Mouse (Mus musculus) limb, embryonic 12.5 days (tissue): ENCODE measurements around the gene Stt3a. TPM values are rescaled to one million over a fixed set of nuclear protein-coding genes. Genes with fewer than 3 reads are reported as not detected.

Experiments
- ATAC-seq: fragments of 200-750 bp; cut with Nextera tagmentation; 2 replicates; pipeline ENCODE4 v1.8.0; 2017; ENCODE audit warnings: low read depth, moderate TSS enrichment; ENCODE audit not compliant: insufficient number of reproducible peaks, insufficient read depth, low FRiP score, low TSS enrichment
- H3K27ac ChIP-seq: fragments of 300-500 bp; sonication (generic); 2 replicates; pipeline ENCODE4 v1.5.1; 2016; ENCODE audit warnings: mild to moderate bottlenecking, moderate library complexity
- H3K27me3 ChIP-seq: fragments of 300-500 bp; sonication (generic); 2 replicates; pipeline ENCODE4 v1.6.1; 2016; ENCODE audit warnings: mild to moderate bottlenecking, moderate library complexity
- H3K36me3 ChIP-seq: fragments of 300-500 bp; sonication (generic); 2 replicates; pipeline ENCODE4 v1.6.1; 2016; ENCODE audit warnings: mild to moderate bottlenecking, moderate library complexity
- H3K4me1 ChIP-seq: fragments of 300-500 bp; sonication (generic); replicated peaks from 2 replicates; pipeline ENCODE4 v1.6.1; 2016
- H3K4me2 ChIP-seq: fragments of 300-500 bp; sonication (generic); 2 replicates; pipeline ENCODE4 v1.6.1; 2016; ENCODE audit warnings: mild to moderate bottlenecking, moderate library complexity
- H3K4me3 ChIP-seq: fragments of 300-500 bp; sonication (generic); replicated peaks from 2 replicates; pipeline ENCODE4 v1.5.1; 2016; ENCODE audit warnings: mild to moderate bottlenecking
- H3K9ac ChIP-seq: fragments of 300-500 bp; sonication (generic); replicated peaks from 2 replicates; pipeline ENCODE4 v1.6.1; 2016; ENCODE audit warnings: mild to moderate bottlenecking, moderate library complexity
- H3K9me3 ChIP-seq: fragments of 300-500 bp; sonication (generic); 2 replicates; pipeline ENCODE4 v1.6.1; 2016; ENCODE audit warnings: mild to moderate bottlenecking, moderate library complexity
- WGBS: fragments of 180-500 bp; shearing (Covaris S2); methylation state at CpG from one replicate; pipeline ENCODE4 v1.1.7; 2016; 5-methylcytosine and 5-hydroxymethylcytosine counted together
- polyA plus RNA-seq: library from polyadenylated mRNA; unstranded; fragments of >200 nt; fragmentation: Nextera tagmentation; extraction: Ambion mirVana; gene quantifications from 2 replicates; pipeline ENCODE4 v1.2.1, GENCODE M21; 2016

Gene Stt3a
- polyA plus RNA-seq, 1 experiment from 2014 or later: 243 TPM

DNA sequence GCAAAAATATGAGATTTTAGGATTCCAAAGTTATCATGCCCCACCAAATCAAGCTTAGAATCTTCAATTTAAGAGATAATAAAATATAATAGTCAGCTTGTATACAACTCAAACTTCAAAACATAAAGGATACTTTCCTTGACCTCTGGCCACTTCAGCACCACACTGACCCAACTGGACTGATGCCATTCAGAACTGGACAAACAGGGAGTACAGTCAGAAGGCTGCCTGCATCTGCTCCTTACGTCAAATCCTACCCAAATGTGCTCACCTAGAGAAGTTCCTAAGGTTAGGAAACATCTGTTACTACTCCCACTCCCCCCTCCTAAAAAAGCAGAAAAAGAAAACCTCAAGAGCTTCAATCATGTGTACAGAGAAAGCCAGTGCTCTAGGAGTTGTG, 28.1 kb upstream of the Stt3a start:
- Histone ChIP-seq H3K4me2 (peak overlapping the region; percentile 79; the same call in 1 of the 2 replicates), H3K9me3 (no peaks in the 10 kb centered on the region), H3K27ac (no peak overlapping the region), H3K4me1 (peaks cover 11% of the 10 kb centered on the region), H3K36me3 (peaks cover 21% of the 10 kb centered on the region), H3K4me3 (no peak overlapping the region), H3K27me3 (no peaks in the 10 kb centered on the region), H3K9ac (no peak overlapping the region)
- no peak for ATAC-seq
- WGBS: 69% methylated on average over 1 of the region's 1 CpGs

DNA sequence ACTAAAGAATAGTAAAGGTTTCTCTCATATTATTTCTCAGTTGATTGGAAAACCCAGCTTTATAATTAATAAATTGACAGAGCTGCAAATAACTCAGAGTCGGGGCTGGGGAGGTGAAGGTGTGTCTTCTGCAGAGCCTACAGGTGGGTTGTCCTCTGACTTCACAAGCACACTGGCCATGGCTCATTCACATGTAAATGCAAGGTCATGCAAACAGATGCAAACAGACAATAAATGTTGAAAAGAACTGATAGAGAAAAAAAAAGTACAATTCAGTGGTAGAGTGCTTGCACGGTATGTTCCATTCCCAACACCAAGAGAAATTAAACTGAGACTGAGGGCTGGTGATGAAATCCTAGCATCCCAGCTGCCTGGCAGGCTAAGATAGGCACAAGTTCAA, 27.0 kb upstream of the Stt3a start:
- Histone ChIP-seq H3K9ac (no peak overlapping the region), H3K27ac (no peak overlapping the region), H3K4me1 (peaks cover 11% of the 10 kb centered on the region), H3K4me2 (no peak overlapping the region), H3K4me3 (no peak overlapping the region), H3K36me3 (peaks cover 32% of the 10 kb centered on the region), H3K9me3 (no peaks in the 10 kb centered on the region), H3K27me3 (no peaks in the 10 kb centered on the region)
- ATAC-seq: no peak
- 80% methylated on average over 2 of the region's 2 CpGs for WGBS

DNA sequence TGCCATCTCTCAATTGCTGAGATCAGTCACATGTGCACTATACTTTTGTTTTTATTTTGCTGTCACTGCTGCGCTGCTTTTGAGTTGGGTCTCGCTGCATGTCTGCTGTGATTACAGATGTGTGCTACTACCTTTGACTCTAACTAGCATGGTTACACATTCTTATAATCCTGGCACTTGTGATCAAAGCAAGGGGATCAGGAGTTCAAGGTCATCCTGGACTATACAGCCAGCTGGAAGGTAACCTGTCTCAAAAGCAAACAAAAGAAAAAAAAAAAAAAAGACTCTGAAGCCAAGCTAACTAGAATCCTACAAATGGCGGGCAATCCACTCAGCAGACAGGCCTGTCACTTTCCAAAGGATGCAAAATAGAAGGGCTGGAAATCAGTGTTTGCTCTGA, 24.7 kb upstream of the Stt3a start:
- H3K9me3 ChIP-seq: no peaks in the 10 kb centered on the region
- no peaks in the 10 kb centered on the region for H3K27me3 ChIP-seq
- peaks cover 11% of the 10 kb centered on the region for H3K4me1 ChIP-seq
- no peak overlapping the region for H3K9ac ChIP-seq
- 95% methylated on average over 3 of the region's 3 CpGs for WGBS
- H3K27ac ChIP-seq: no peak overlapping the region
- peaks cover 55% of the 10 kb centered on the region for H3K36me3 ChIP-seq
- no peak overlapping the region for H3K4me3 ChIP-seq
- no peak overlapping the region for H3K4me2 ChIP-seq
- ATAC-seq: no peak

DNA sequence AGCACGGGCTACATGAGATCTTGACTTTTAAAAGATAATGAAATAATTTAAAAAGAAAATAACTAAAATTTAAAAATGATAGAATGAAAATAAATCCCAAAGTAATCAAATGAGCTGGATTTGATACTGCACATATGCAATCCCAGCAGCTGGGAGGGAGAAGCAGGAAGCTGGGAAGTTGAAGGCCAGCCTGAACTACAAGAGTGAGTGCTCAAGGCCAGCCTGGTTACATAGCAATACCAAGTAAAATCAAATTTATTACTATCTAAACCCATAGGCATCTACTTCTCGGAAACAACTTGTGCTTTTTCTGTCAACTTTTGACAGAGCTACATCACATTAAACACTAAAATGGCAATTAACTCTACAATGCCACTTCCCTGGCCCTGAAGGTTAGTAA, 16.4 kb upstream of the Stt3a start:
- Histone ChIP-seq H3K27ac (no peak overlapping the region), H3K4me3 (no peak overlapping the region), H3K9ac (no peak overlapping the region), H3K9me3 (no peaks in the 10 kb centered on the region), H3K4me2 (no peak overlapping the region), H3K36me3 (peaks cover 94% of the 10 kb centered on the region), H3K4me1 (no peaks in the 10 kb centered on the region), H3K27me3 (no peaks in the 10 kb centered on the region)
- no peak for ATAC-seq
- WGBS: 88% methylated on average over 2 of the region's 2 CpGs

DNA sequence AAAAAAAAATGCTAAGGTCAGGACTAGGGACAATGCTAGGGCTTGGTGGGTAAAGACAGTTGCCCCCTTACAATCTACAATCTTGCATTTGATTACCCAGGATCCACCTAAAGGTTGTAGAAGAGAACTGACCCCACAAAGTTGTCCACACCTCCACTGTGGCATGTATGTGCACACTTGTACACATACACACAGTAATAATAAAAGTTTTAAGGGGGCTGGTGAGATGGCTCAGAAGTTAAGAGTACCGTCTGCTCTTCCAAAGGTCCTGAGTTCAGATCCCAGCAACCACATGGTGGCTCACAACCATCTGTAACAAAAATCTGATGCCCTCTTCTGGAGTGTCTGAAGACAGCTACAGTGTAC, 1.6 kb upstream of the Stt3a start:
- Histone ChIP-seq H3K9me3 (no peaks in the 10 kb centered on the region), H3K27me3 (no peaks in the 10 kb centered on the region), H3K9ac (no peak overlapping the region), H3K4me1 (peaks cover 13% of the 10 kb centered on the region; the same call in 1 of the 2 replicates), H3K4me2 (peak overlapping the region; percentile 69), H3K27ac (no peak overlapping the region), H3K36me3 (peaks cover 11% of the 10 kb centered on the region; the same call in 1 of the 2 replicates), H3K4me3 (no peak overlapping the region)
- ATAC-seq: no peak
- 88% methylated on average over 1 of the region's 1 CpGs for WGBS

DNA sequence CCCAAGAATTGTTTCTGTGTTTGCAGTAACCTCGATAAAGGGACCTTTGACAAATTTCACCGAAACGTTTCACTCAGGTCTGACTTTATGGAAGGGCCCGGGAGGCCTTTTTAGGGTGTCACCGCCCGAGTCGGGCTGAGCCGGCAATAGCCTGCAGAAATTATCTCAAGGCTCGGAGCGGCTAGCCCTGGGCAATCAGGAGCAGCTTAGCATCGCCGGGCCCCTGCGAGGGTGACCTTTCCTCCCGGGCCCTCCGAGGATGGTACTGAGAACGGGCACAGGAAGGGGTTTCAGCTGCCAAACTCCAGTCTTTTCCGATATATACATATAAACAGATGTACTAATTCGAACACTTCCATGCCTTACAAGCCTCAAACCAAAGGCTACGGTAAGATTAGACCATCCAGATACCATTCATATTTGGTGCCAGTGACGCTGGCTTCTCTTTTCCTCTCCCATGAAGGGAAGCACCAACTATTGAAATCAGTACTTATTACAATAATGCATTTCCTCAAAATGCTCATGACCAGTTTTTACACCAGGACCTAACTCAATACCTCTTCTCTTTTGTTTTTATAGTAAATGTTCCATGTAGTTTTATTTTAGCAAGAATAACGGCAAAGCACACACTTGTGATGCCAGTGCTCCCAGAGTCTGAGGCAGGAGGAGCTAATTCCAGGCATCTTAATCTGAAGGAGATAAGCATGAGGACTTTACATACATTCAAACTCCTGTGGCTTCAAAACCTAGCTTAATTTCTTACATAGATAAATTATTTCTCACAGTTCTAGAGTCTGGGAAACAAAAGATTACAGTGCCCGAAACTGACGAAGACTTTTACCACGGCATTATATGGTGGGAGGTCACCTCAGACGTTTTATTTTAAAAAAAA, 923 bp upstream of the Stt3a start:
- WGBS: 14% methylated on average over 25 of the region's 25 CpGs
- Histone ChIP-seq H3K27ac (peak overlapping the region; percentile 92), H3K9me3 (no peaks in the 10 kb centered on the region), H3K9ac (peak overlapping the region; percentile 81), H3K4me2 (peak overlapping the region; percentile 69), H3K36me3 (peaks cover 16% of the 10 kb centered on the region), H3K4me1 (peaks cover 13% of the 10 kb centered on the region; the same call in 1 of the 2 replicates), H3K4me3 (peak overlapping the region; percentile 93), H3K27me3 (no peaks in the 10 kb centered on the region)
- ATAC-seq: peak; percentile 12; the same call in 1 of the 2 replicates

DNA sequence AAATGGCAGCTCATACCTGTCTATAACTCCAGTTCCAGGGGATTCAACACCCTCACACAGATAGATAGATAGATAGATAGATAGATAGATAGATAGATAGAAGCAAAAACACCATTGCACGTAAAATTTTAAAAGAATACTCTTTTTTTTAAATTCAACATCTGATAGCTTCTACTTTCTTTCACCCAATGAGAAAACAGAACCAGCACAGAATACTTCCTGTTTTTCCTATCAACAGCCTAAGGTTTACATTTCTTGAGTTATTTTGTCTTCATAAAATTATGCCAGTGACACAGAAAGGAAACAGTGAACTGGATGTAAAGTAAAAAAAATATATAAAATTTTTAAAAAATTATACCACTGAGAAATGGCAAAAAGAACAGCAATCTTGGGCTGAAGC, 3.1 kb downstream of the Stt3a start:
- H3K9ac ChIP-seq: no peak overlapping the region
- H3K4me3 ChIP-seq: no peak overlapping the region
- peaks cover 13% of the 10 kb centered on the region; the same call in 1 of the 2 replicates for H3K4me1 ChIP-seq
- no peak overlapping the region for H3K4me2 ChIP-seq
- H3K27ac ChIP-seq: no peak overlapping the region
- 88% methylated on average over 1 of the region's 1 CpGs for WGBS
- no peaks in the 10 kb centered on the region for H3K9me3 ChIP-seq
- peaks cover 44% of the 10 kb centered on the region for H3K36me3 ChIP-seq
- no peaks in the 10 kb centered on the region for H3K27me3 ChIP-seq
- no peak for ATAC-seq

DNA sequence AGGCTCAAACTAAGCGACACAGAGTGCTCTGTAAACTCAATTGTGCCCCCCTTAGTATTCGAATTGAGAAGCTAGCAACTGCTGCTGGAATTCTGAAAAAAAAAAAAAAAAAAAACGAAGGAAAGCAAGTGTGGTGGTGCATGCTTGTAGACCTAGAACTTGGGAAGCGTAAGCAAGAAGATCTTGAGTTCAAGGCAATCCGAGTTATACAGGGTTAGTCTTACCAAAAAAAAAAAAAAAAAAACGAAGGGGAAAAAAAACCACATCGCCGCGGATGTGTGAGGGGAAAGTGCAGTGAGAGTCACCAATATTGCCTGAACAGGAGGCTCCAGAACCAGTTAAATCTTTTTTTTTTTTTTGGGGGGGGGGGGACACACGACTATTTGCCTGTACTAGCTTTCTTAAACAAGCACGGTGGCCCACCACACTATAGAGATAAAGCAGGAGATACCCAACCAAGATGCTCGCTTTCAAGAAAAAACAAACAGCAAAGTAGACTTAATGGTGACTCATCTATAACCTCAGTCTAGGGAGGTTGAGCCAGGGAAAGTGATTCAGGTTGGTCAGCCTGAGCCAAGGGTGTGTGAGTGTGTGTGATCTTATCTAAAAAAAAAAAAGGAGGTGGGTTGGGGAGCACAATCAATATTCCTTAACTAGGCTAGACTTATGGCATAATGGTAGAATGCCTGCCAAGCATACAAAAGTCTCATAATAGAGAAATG, 40.3 kb downstream of the Stt3a start, which contains the start of gene Chek1:
Gene Chek1 (minus strand): TSS at position 32 of the 722 bp plus-strand sequence.
- peaks cover 43% of the 10 kb centered on the region for H3K36me3 ChIP-seq
- 8% methylated on average over 11 of the region's 12 CpGs for WGBS
- H3K27ac ChIP-seq: peak within 1 kb of the TSS; percentile 97
- H3K4me1 ChIP-seq: peaks cover 9% of the 10 kb centered on the region
- H3K4me3 ChIP-seq: peak within 1 kb of the TSS; percentile 69
- H3K9me3 ChIP-seq: no peaks in the 10 kb centered on the region
- H3K4me2 ChIP-seq: peak within 1 kb of the TSS; percentile 81
- H3K9ac ChIP-seq: peak within 1 kb of the TSS; percentile 70
- ATAC-seq: no peak
- H3K27me3 ChIP-seq: no peaks in the 10 kb centered on the region

DNA sequence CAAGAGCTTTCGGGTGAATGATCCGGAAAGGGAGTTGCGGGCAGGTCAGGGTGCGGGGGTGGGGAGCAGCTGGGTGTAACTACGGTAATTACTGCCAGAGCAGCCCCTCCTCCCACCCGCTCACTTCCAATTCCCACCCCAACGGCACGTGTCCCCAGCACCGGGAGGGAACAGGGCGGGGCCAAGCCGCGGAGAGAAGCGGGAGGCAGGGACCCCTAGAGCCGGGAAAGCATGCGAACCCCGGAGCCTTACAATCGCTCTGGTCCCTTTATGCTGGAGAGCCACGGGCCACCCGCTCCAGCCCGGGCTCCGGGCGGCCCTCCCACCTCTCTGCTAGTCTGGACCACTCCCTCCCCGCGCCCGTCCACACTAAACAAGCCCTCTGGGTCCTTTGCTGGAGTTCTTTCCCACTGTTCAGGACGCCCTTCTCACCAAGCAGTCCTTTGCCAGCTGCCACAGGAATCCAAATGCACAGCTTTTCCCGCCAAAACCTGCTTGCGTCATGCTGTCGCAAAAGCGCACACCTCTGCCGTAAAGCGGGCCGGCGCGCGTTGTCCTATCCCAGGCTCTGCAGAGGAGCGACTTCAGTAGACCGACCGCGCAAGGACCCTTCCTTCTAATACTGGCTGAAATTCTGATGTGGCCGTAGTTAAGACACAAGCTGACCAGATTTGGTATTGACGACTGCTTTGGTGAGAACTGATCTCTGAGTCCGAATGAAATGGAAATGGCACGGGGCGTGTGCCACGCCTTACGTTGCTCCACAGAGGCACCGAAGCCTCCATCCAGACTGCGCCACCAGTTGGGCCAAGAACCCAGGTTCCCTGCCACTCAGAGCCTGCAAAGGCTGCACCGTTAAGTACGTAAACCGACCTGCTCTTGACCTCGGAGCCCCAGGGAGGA, 41.1 kb downstream of the Stt3a start:
- H3K9ac ChIP-seq: peak overlapping the region; percentile 70
- H3K27ac ChIP-seq: peak overlapping the region; percentile 97
- peaks cover 45% of the 10 kb centered on the region for H3K36me3 ChIP-seq
- WGBS: under 1% methylated on average over 53 of the region's 53 CpGs
- H3K9me3 ChIP-seq: no peaks in the 10 kb centered on the region
- H3K27me3 ChIP-seq: no peaks in the 10 kb centered on the region
- ATAC-seq: peak; percentile 95
- H3K4me3 ChIP-seq: peak overlapping the region; percentile 69
- peaks cover 9% of the 10 kb centered on the region for H3K4me1 ChIP-seq
- H3K4me2 ChIP-seq: peak overlapping the region; percentile 81

DNA sequence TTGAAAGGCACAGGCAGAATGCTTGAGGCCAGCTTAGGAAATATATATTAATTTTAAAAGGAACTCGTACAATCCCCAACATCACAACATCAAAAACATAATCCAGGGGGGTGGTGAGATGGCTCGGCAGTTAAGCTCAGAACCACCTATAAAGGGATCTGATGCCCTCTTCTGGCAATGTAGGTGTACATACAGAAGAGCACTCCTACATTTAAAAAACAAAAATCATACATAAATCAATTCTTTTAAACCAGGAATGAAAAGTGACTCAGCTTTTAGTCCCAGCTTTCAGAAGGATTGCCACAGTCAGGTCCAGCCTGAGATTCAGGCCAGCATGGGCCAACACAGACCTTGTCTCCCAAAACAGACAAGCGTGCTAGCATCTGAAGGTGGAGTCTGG, 50.9 kb downstream of the Stt3a start:
- 77% methylated on average over 3 of the region's 3 CpGs for WGBS

More for the DNA sequence above, 50.9 kb downstream of the Stt3a start:
- Histone ChIP-seq H3K27me3 (no peaks in the 10 kb centered on the region), H3K9ac (no peak overlapping the region), H3K4me2 (no peak overlapping the region), H3K27ac (no peak overlapping the region), H3K9me3 (no peaks in the 10 kb centered on the region), H3K36me3 (peaks cover 75% of the 10 kb centered on the region), H3K4me3 (no peak overlapping the region), H3K4me1 (no peaks in the 10 kb centered on the region)
- no peak for ATAC-seq
